Mouse (Mus musculus): ENCODE measurements at regions not wholly inside any gene's neighbourhood (a gene's known extent, or its start where the extent isn't known, plus 50 kb on each side); places are given as distances from the start of the nearest gene placed in this dataset.

- no peak for DNase-seq
Observed at GRCm38 (mm10) chr10:17372905-17373304, 350.1 kb upstream of the Cited2 start.

- DNase-seq = no peak
Observed at GRCm38 (mm10) chr10:17374047-17374446, 349.0 kb upstream of the Cited2 start.

- no peak for DNase-seq
Observed at GRCm38 (mm10) chr10:17382990-17383389, 340.0 kb upstream of the Cited2 start.

GRCm38 (mm10) chr10:17385181-17385580 is 337.8 kb upstream of the Cited2 start:
- no peak for DNase-seq

GRCm38 (mm10) chr10:17387296-17387695 is 335.7 kb upstream of the Cited2 start:
- DNase-seq = no peak

- no peak for DNase-seq
Observed at GRCm38 (mm10) chr10:17395495-17396224, 327.4 kb upstream of the Cited2 start.

- no peak for DNase-seq
Observed at GRCm38 (mm10) chr10:17403899-17404298, 319.1 kb upstream of the Cited2 start.

GRCm38 (mm10) chr10:17407854-17408606 is 315.0 kb upstream of the Cited2 start:
- no peak for DNase-seq

- DNase-seq = no peak
Observed at GRCm38 (mm10) chr10:17408781-17409180, 314.2 kb upstream of the Cited2 start.

GRCm38 (mm10) chr10:17411300-17411987 is 311.6 kb upstream of the Cited2 start:
- no peak for DNase-seq

- DNase-seq = no peak
Observed at GRCm38 (mm10) chr10:17415112-17415511, 307.9 kb upstream of the Cited2 start.

- DNase-seq = no peak
Observed at GRCm38 (mm10) chr10:17416121-17416520, 306.9 kb upstream of the Cited2 start.

- no peak for DNase-seq
Observed at GRCm38 (mm10) chr10:17417394-17417793, 305.6 kb upstream of the Cited2 start.

- DNase-seq = no peak
Observed at GRCm38 (mm10) chr10:17418227-17418685, 304.8 kb upstream of the Cited2 start.

GRCm38 (mm10) chr10:17423584-17424278 is 299.3 kb upstream of the Cited2 start:
- DNase-seq = no peak

- no peak for DNase-seq
Observed at GRCm38 (mm10) chr10:17426197-17426596, 296.8 kb upstream of the Cited2 start.

- DNase-seq = no peak
Observed at GRCm38 (mm10) chr10:17427316-17427715, 295.7 kb upstream of the Cited2 start.

GRCm38 (mm10) chr10:17428315-17428714 is 294.7 kb upstream of the Cited2 start:
- no peak for DNase-seq

GRCm38 (mm10) chr10:17431068-17431467 is 291.9 kb upstream of the Cited2 start:
- DNase-seq = no peak

- DNase-seq = no peak
Observed at GRCm38 (mm10) chr10:17434098-17434497, 288.9 kb upstream of the Cited2 start.

- DNase-seq = no peak
Observed at GRCm38 (mm10) chr10:17450240-17450639, 272.8 kb upstream of the Cited2 start.

GRCm38 (mm10) chr10:17470880-17471279 is 252.1 kb upstream of the Cited2 start:
- DNase-seq = no peak

GRCm38 (mm10) chr10:17472536-17472935 is 250.5 kb upstream of the Cited2 start:
- no peak for DNase-seq

Data from thymus, postnatal 14 days (tissue).